Mouse (Mus musculus) midbrain, embryonic 13.5 days (tissue): ENCODE data around the gene 6030408B16Rik. TPM values are rescaled to one million over a fixed set of nuclear protein-coding genes. Genes with fewer than 3 reads are reported as not detected.
A peak's percentile ranks its signal among the peaks of the same experiment; 100 is the strongest.
"Not testable (repeated sequence)": the region's sequence is repeated elsewhere in the genome, so short reads cannot be mapped to it uniquely, and the experiment has no call there.

Experiments used
- ATAC-seq: fragments of 200-750 bp; cut with Nextera tagmentation; 2 replicates; pipeline ENCODE4 v1.8.0; 2017; ENCODE audit warnings: mild to moderate bottlenecking, moderate TSS enrichment, moderate library complexity
- H3K27ac ChIP-seq: fragments of 300-500 bp; sonication (generic); 2 replicates; pipeline ENCODE4 v1.5.1; 2015; ENCODE audit warnings: inconsistent platforms, mild to moderate bottlenecking, moderate library complexity
- H3K27me3 ChIP-seq: fragments of 300-500 bp; sonication (generic); 2 replicates; pipeline ENCODE4 v1.6.1; 2015; ENCODE audit warnings: mild to moderate bottlenecking, inconsistent platforms
- H3K36me3 ChIP-seq: fragments of 300-500 bp; sonication (generic); 2 replicates; pipeline ENCODE4 v1.6.1; 2015; ENCODE audit warnings: mild to moderate bottlenecking, inconsistent platforms
- H3K4me1 ChIP-seq: fragments of 300-500 bp; sonication (generic); replicated peaks from 2 replicates; pipeline ENCODE4 v1.6.1; 2015; ENCODE audit warnings: inconsistent platforms
- H3K4me2 ChIP-seq: fragments of 300-500 bp; sonication (generic); replicated peaks from 2 replicates; pipeline ENCODE4 v1.6.1; 2015; ENCODE audit warnings: moderate library complexity, mild to moderate bottlenecking, inconsistent platforms
- H3K4me3 ChIP-seq: fragments of 300-500 bp; sonication (generic); replicated peaks from 2 replicates; pipeline ENCODE4 v1.5.1; 2015; ENCODE audit warnings: mild to moderate bottlenecking, inconsistent platforms
- H3K9ac ChIP-seq: fragments of 300-500 bp; sonication (generic); replicated peaks from 2 replicates; pipeline ENCODE4 v1.6.1; 2015; ENCODE audit warnings: mild to moderate bottlenecking, inconsistent platforms
- H3K9me3 ChIP-seq: fragments of 300-500 bp; sonication (generic); 2 replicates; pipeline ENCODE4 v1.6.1; 2016; ENCODE audit warnings: mild to moderate bottlenecking, inconsistent platforms
- WGBS: fragments of 180-500 bp; shearing (Covaris S2); methylation state at CpG from one replicate; pipeline ENCODE4 v1.1.7; 2015; 5-methylcytosine and 5-hydroxymethylcytosine counted together
- polyA plus RNA-seq: library from polyadenylated mRNA; unstranded; fragments of >200 nt; fragmentation: Nextera tagmentation; extraction: Ambion mirVana; gene quantifications from 2 replicates; pipeline ENCODE4 v1.2.1, GENCODE M21; 2015

The 6030408B16Rik gene
- polyA plus RNA-seq, 1 experiment from 2014 or later = 0.26 TPM

GRCm38 (mm10) chr15:101318889-101319765, 26.1 kb downstream of the 6030408B16Rik start:
- Histone ChIP-seq H3K9ac (no peak overlapping the region), H3K27me3 (no peaks in the 10 kb centered on the region), H3K4me3 (no peak overlapping the region), H3K27ac (no peak overlapping the region), H3K4me2 (no peak overlapping the region), H3K9me3 (no peaks in the 10 kb centered on the region), H3K4me1 (peaks cover 10% of the 10 kb centered on the region), H3K36me3 (no peaks in the 10 kb centered on the region)
- ATAC-seq = no peak
- WGBS = 70% methylated on average over 14 of the region's 14 CpGs

- Histone ChIP-seq H3K9ac (no peak overlapping the region), H3K4me2 (no peak overlapping the region), H3K27me3 (no peaks in the 10 kb centered on the region), H3K36me3 (no peaks in the 10 kb centered on the region), H3K9me3 (no peaks in the 10 kb centered on the region), H3K4me1 (peaks cover 10% of the 10 kb centered on the region), H3K4me3 (no peak overlapping the region), H3K27ac (no peak overlapping the region)
- 85% methylated on average over 6 of the region's 6 CpGs for WGBS
- no peak for ATAC-seq
Measured at GRCm38 (mm10) chr15:101320010-101320617, 27.1 kb downstream of the 6030408B16Rik start.

DNA sequence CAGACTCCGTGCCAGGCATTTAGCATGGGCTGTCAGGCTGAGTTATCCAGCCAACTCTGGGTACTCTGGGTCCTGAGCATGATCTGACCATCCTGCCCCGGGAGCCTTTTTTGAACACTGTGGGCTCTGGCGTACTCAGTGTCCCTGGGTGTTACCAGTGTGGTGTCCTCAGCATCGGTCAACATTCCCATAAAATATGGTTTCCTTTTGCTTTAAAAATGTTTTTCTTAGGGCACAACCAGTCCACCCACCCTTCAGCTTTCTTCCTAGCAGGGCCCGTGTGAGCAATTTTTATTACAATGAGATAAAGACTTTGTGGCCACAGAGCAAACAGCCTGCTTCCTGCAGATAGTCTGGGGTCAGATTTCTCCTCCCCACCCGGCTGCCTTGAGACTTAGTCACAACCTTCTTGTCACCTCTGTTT, 27.6 kb downstream of the 6030408B16Rik start:
- 69% methylated on average over 6 of the region's 6 CpGs for WGBS
- Histone ChIP-seq H3K9me3 (no peaks in the 10 kb centered on the region), H3K36me3 (no peaks in the 10 kb centered on the region), H3K27ac (no peak overlapping the region), H3K9ac (no peak overlapping the region), H3K4me1 (peaks cover 7% of the 10 kb centered on the region), H3K4me2 (no peak overlapping the region), H3K27me3 (no peaks in the 10 kb centered on the region), H3K4me3 (no peak overlapping the region)
- ATAC-seq = no peak

DNA sequence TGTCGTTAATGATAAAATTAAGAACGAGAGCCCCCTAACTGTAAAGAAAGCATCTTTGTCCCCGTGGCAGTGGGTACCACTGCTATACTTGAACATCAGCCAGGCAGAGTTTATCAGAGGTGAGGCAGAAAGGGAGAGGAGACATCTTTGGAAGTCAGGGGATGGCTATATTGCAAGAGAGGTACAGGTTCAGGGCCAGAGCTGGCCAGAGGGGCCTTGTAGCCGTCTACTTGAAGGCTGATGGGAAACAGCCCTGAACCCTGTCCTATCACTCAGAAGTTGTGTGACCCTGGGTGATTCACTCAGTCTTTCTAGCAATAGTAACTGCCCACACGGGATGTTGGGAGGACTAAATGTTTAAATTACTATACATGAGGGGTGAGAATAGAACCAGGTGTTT, 28.1 kb downstream of the 6030408B16Rik start:
- H3K36me3 ChIP-seq = no peaks in the 10 kb centered on the region
- H3K27ac ChIP-seq = no peak overlapping the region
- H3K4me1 ChIP-seq = peaks cover 3% of the 10 kb centered on the region
- 76% methylated on average over 5 of the region's 5 CpGs for WGBS
- H3K9me3 ChIP-seq = no peaks in the 10 kb centered on the region
- H3K4me3 ChIP-seq = no peak overlapping the region
- no peak overlapping the region for H3K9ac ChIP-seq
- ATAC-seq = no peak
- H3K27me3 ChIP-seq = no peaks in the 10 kb centered on the region
- no peak overlapping the region for H3K4me2 ChIP-seq

DNA sequence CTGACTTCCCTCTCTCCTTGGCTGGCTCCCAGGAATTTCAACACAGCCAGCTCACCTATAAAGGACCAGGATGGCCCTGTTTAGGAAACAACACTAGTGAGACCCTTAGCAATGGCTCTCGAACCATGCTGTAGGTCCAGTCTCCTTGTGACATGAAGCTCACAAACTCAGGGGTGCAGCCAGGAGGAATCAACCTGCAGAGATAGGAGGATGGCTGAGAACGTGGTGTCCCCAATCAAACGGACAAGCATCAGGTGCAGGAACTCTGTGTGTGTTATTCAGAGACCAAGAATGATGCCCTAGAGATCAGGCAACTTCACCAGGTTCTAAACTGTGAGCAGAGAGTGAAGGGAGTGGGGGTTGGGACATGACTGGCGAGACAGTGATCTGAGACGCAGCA, 29.1 kb downstream of the 6030408B16Rik start:
- Histone ChIP-seq H3K4me3 (no peak overlapping the region), H3K27me3 (no peaks in the 10 kb centered on the region), H3K27ac (no peak overlapping the region), H3K4me2 (no peak overlapping the region), H3K9ac (no peak overlapping the region), H3K36me3 (no peaks in the 10 kb centered on the region), H3K9me3 (no peaks in the 10 kb centered on the region), H3K4me1 (no peaks in the 10 kb centered on the region)
- WGBS = 77% methylated on average over 5 of the region's 5 CpGs
- no peak for ATAC-seq

- Histone ChIP-seq H3K4me3 (no peak overlapping the region), H3K27me3 (no peaks in the 10 kb centered on the region), H3K9me3 (no peaks in the 10 kb centered on the region), H3K36me3 (no peaks in the 10 kb centered on the region), H3K9ac (no peak overlapping the region), H3K4me1 (no peaks in the 10 kb centered on the region), H3K27ac (no peak overlapping the region), H3K4me2 (no peak overlapping the region)
- WGBS = 89% methylated on average over 7 of the region's 7 CpGs
- no peak for ATAC-seq
Measured at GRCm38 (mm10) chr15:101322640-101323039, 29.6 kb downstream of the 6030408B16Rik start.

GRCm38 (mm10) chr15:101323511-101323910, 30.5 kb downstream of the 6030408B16Rik start:
- WGBS = 92% methylated on average over 5 of the region's 5 CpGs
- Histone ChIP-seq H3K4me1 (no peaks in the 10 kb centered on the region), H3K27ac (no peak overlapping the region), H3K9ac (no peak overlapping the region), H3K9me3 (no peaks in the 10 kb centered on the region), H3K4me3 (no peak overlapping the region), H3K4me2 (no peak overlapping the region), H3K36me3 (no peaks in the 10 kb centered on the region), H3K27me3 (no peaks in the 10 kb centered on the region)
- no peak for ATAC-seq

- not testable (repeated sequence) for H3K4me2 ChIP-seq, H3K9ac ChIP-seq, H3K9me3 ChIP-seq, H3K4me3 ChIP-seq, H3K36me3 ChIP-seq, H3K27me3 ChIP-seq, H3K27ac ChIP-seq, H3K4me1 ChIP-seq, ATAC-seq
Measured at GRCm38 (mm10) chr15:101324409-101324808, 31.4 kb downstream of the 6030408B16Rik start.

GRCm38 (mm10) chr15:101325991-101326534, 33.1 kb downstream of the 6030408B16Rik start:
- H3K27me3 ChIP-seq = no peaks in the 10 kb centered on the region
- no peak overlapping the region for H3K27ac ChIP-seq
- no peak overlapping the region for H3K4me3 ChIP-seq
- no peak overlapping the region for H3K4me2 ChIP-seq
- H3K9ac ChIP-seq = no peak overlapping the region
- 34% methylated on average over 10 of the region's 10 CpGs for WGBS
- no peaks in the 10 kb centered on the region for H3K36me3 ChIP-seq
- H3K4me1 ChIP-seq = no peaks in the 10 kb centered on the region
- no peaks in the 10 kb centered on the region for H3K9me3 ChIP-seq
- ATAC-seq = no peak

DNA sequence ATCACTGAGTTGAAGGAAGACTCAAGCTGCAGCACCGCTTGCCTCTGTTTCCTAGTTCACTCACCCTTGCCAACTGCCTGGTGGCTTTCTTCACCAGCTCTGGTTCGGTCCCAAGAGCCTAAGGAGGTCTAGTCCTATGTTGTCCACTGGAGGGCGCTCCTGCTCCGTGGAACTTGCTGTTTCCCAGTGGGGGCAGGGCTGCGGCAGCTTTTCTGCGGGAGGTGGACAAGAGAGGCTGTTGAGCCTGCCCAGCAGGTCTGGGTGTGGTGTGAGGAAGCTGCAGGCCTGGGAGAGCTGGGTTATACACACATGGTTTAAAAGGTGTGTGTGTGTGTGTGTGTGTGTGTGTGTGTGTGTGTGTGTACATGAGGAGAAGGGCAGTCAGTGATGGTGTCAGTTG, 34.3 kb downstream of the 6030408B16Rik start:
- no peaks in the 10 kb centered on the region for H3K27me3 ChIP-seq
- no peaks in the 10 kb centered on the region for H3K36me3 ChIP-seq
- ATAC-seq = no peak
- no peak overlapping the region for H3K4me2 ChIP-seq
- H3K9me3 ChIP-seq = no peaks in the 10 kb centered on the region
- no peak overlapping the region for H3K4me3 ChIP-seq
- 7% methylated on average over 6 of the region's 6 CpGs for WGBS
- no peak overlapping the region for H3K27ac ChIP-seq
- no peak overlapping the region for H3K9ac ChIP-seq
- H3K4me1 ChIP-seq = no peaks in the 10 kb centered on the region

DNA sequence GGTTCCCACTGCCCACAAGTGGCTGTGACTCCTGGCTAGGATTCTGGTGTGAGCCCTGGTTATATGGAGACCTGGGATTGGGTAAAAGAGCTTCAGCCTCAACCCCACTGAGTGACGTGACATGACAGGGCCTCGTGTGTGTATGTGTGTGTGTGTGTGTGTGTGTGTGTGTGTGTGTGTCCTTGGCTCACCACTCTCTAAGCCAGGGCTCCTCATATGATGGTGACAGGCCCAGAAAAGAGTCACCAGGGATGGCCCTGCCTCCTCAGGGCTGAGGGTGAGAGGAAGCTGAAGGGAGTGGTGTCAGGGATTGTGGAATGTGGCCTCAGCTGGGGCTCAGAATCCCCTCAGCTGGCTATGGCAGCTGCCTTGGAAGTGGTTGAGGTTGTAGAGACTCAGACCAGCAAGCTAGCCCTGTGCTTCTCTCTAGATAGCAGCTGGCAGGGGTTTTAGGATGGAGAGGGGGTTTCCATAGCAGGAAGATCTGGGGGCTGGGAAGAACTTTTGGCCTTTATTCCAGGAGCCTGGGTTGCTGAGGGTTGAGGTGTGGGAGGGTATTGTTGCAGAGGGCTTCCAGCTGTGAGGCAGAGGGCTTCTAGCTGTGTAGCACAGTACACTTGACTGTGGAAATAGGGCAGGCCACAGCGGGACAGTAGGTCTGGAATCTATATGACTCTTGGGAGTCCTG, 36.0 kb downstream of the 6030408B16Rik start:
- Histone ChIP-seq H3K9ac (no peak overlapping the region), H3K4me2 (no peak overlapping the region), H3K4me3 (no peak overlapping the region), H3K9me3 (no peaks in the 10 kb centered on the region), H3K27me3 (no peaks in the 10 kb centered on the region), H3K4me1 (no peaks in the 10 kb centered on the region), H3K27ac (no peak overlapping the region), H3K36me3 (no peaks in the 10 kb centered on the region)
- 50% methylated on average over 3 of the region's 3 CpGs for WGBS
- 0 out of 2 replicates have a peak, but pooled peaks have one; percentile 37 for ATAC-seq

DNA sequence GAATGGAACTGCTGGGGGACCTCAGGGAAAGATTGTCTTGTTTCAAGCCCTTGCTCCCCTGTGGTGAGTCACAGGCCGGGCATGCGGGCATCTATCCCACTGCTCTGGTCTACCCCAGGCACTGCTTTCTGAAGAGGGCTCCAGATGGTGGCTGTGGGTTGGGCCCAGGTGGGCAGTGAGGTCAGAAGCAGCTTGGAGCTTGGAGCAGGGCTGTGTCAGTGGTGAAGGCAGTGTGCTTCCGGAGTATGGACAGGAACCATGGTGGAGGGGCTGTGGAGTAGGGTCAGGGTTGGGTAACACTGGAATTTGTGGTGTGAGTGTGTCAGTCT, 36.5 kb downstream of the 6030408B16Rik start:
- Histone ChIP-seq H3K4me1 (no peaks in the 10 kb centered on the region), H3K9ac (no peak overlapping the region), H3K4me2 (no peak overlapping the region), H3K27ac (no peak overlapping the region), H3K27me3 (no peaks in the 10 kb centered on the region), H3K4me3 (no peak overlapping the region), H3K36me3 (no peaks in the 10 kb centered on the region), H3K9me3 (no peaks in the 10 kb centered on the region)
- WGBS = 72% methylated on average over 3 of the region's 3 CpGs
- ATAC-seq = no peak
